Mouse (Mus musculus): ENCODE measurements around the gene Notch1.

DNA sequence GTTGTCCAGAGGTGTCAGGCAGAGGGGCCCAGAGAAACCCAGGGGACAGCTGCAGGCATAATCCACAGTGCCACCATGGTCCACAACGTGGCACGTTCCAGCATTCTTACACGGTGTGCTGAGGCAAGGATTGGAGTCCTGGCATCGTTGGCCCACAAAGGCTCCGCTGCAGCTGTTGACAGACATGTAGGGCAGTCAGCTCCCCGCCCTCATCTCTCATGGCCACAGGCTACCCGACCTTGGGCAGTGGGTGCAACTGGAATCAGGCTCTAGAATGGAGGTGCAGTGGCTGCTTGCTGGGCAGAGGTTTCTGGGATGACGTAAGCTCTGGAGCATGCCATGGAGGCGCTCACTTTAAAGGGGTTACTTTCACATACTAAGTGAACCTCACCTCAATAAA, 31.2 kb downstream of the Notch1 start:
- TF ChIP-seq CTCF (IDR thresholded peaks at IDR 0.05; ENCODE audit: low read depth, low read length) (no peak), GATA2 (IDR thresholded peaks at IDR 0.05; ENCODE audit: borderline replicate concordance, low read depth, low read length) (no peak), GATA1 (IDR thresholded peaks at IDR 0.05; ENCODE audit: borderline replicate concordance, low read length) (no peak), TAL1 (conservative IDR thresholded peaks at IDR 0.05; ENCODE audit: low read depth, low read length) (no peak), POLR2AphosphoS5 (IDR thresholded peaks at IDR 0.05; ENCODE audit: insufficient replicate concordance, low read depth, low read length) (no peak)
